Mouse (Mus musculus) embryonic facial prominence, embryonic 13.5 days (tissue): ENCODE data around the gene BC005624. TPM values are rescaled to one million over a fixed set of nuclear protein-coding genes. Genes with fewer than 3 reads are reported as not detected.
A peak's percentile ranks its signal among the peaks of the same experiment; 100 is the strongest.

Experiments
- ATAC-seq: fragments of 200-750 bp; cut with Nextera tagmentation; 2 replicates; pipeline ENCODE4 v1.8.0; 2017; ENCODE audit warnings: low read depth; ENCODE audit not compliant: insufficient number of reproducible peaks, insufficient read depth, low FRiP score, low TSS enrichment
- H3K27ac ChIP-seq: fragments of 300-500 bp; sonication (generic); 2 replicates; pipeline ENCODE4 v1.5.1; 2015; ENCODE audit warnings: moderate library complexity, mild to moderate bottlenecking, inconsistent platforms
- H3K27me3 ChIP-seq: fragments of 300-500 bp; sonication (generic); 2 replicates; pipeline ENCODE4 v1.6.1; 2015; ENCODE audit warnings: mild to moderate bottlenecking, inconsistent platforms
- H3K36me3 ChIP-seq: fragments of 300-500 bp; sonication (generic); 2 replicates; pipeline ENCODE4 v1.6.1; 2015; ENCODE audit warnings: mild to moderate bottlenecking, inconsistent platforms
- H3K4me1 ChIP-seq: fragments of 300-500 bp; sonication (generic); 2 replicates; pipeline ENCODE4 v1.6.1; 2015; ENCODE audit warnings: inconsistent platforms
- H3K4me2 ChIP-seq: fragments of 300-500 bp; sonication (generic); 2 replicates; pipeline ENCODE4 v1.6.1; 2015; ENCODE audit warnings: moderate library complexity, mild to moderate bottlenecking, inconsistent platforms
- H3K4me3 ChIP-seq: fragments of 300-500 bp; sonication (generic); 2 replicates; pipeline ENCODE4 v1.5.1; 2015; ENCODE audit warnings: mild to moderate bottlenecking, inconsistent platforms
- H3K9ac ChIP-seq: fragments of 300-500 bp; sonication (generic); 2 replicates; pipeline ENCODE4 v1.6.1; 2015; ENCODE audit warnings: mild to moderate bottlenecking, inconsistent platforms
- H3K9me3 ChIP-seq: fragments of 300-500 bp; sonication (generic); 2 replicates; pipeline ENCODE4 v1.6.1; 2016; ENCODE audit warnings: inconsistent platforms
- WGBS: fragments of 180-500 bp; shearing (Covaris S2); methylation state at CpG from one replicate; pipeline ENCODE4 v1.1.7; 2015; ENCODE audit warnings: mixed read lengths; 5-methylcytosine and 5-hydroxymethylcytosine counted together
- polyA plus RNA-seq: library from polyadenylated mRNA; unstranded; fragments of >200 nt; fragmentation: Nextera tagmentation; extraction: Ambion mirVana; gene quantifications from 2 replicates; pipeline ENCODE4 v1.2.1, GENCODE M21; 2015

Gene BC005624
- polyA plus RNA-seq, 1 experiment from 2014 or later, result 64.2 TPM

- no peak for ATAC-seq
- Histone ChIP-seq H3K9me3 (no peaks in the 10 kb centered on the region), H3K36me3 (peaks cover 85% of the 10 kb centered on the region), H3K4me2 (no peak overlapping the region), H3K4me1 (peaks cover 8% of the 10 kb centered on the region; the same call in 1 of the 2 replicates), H3K4me3 (no peak overlapping the region), H3K27ac (no peak overlapping the region), H3K9ac (peak overlapping the region; percentile 16; the same call in 1 of the 2 replicates), H3K27me3 (no peaks in the 10 kb centered on the region)
- WGBS, result 79% methylated on average over 5 of the region's 5 CpGs
Measured at GRCm38 (mm10) chr2:31006434-31006833, 24.4 kb upstream of the BC005624 start.

GRCm38 (mm10) chr2:31005453-31005852 lies 23.5 kb upstream of the BC005624 start:
- Histone ChIP-seq H3K27ac (no peak overlapping the region), H3K9me3 (no peaks in the 10 kb centered on the region), H3K9ac (peak overlapping the region; percentile 27; the same call in 1 of the 2 replicates), H3K27me3 (no peaks in the 10 kb centered on the region), H3K4me3 (no peak overlapping the region), H3K36me3 (peaks cover 76% of the 10 kb centered on the region), H3K4me2 (no peak overlapping the region), H3K4me1 (peaks cover 8% of the 10 kb centered on the region; the same call in 1 of the 2 replicates)
- ATAC-seq, result no peak
- 69% methylated on average over 2 of the region's 2 CpGs for WGBS

- no peaks in the 10 kb centered on the region for H3K9me3 ChIP-seq
- no peak for ATAC-seq
- 0 out of 2 replicates have a peak overlapping the region, but pooled peaks have one; percentile 32 for H3K9ac ChIP-seq
- no peak overlapping the region for H3K4me2 ChIP-seq
- 93% methylated on average over 10 of the region's 10 CpGs for WGBS
- peaks cover 62% of the 10 kb centered on the region for H3K36me3 ChIP-seq
- no peak overlapping the region for H3K4me3 ChIP-seq
- H3K27me3 ChIP-seq, result no peaks in the 10 kb centered on the region
- H3K27ac ChIP-seq, result no peak overlapping the region
- peaks cover 8% of the 10 kb centered on the region; the same call in 1 of the 2 replicates for H3K4me1 ChIP-seq
Measured at GRCm38 (mm10) chr2:31002857-31003256, 20.9 kb upstream of the BC005624 start.

- H3K4me2 ChIP-seq, result no peak overlapping the region
- no peak; the same call in 1 of the 2 replicates for ATAC-seq
- no peaks in the 10 kb centered on the region for H3K9me3 ChIP-seq
- H3K27ac ChIP-seq, result no peak overlapping the region
- peaks cover 5% of the 10 kb centered on the region; the same call in 1 of the 2 replicates for H3K4me1 ChIP-seq
- no peaks in the 10 kb centered on the region for H3K27me3 ChIP-seq
- H3K36me3 ChIP-seq, result peaks cover 32% of the 10 kb centered on the region
- no peak overlapping the region for H3K9ac ChIP-seq
- WGBS, result 63% methylated on average over 8 of the region's 8 CpGs
- no peak overlapping the region for H3K4me3 ChIP-seq
Measured at GRCm38 (mm10) chr2:30998443-30999260, 16.7 kb upstream of the BC005624 start.

- peaks cover 10% of the 10 kb centered on the region for H3K36me3 ChIP-seq
- no peaks in the 10 kb centered on the region for H3K9me3 ChIP-seq
- H3K4me3 ChIP-seq, result no peak overlapping the region
- H3K4me2 ChIP-seq, result no peak overlapping the region
- no peaks in the 10 kb centered on the region for H3K27me3 ChIP-seq
- no peak for ATAC-seq
- no peak overlapping the region for H3K9ac ChIP-seq
- WGBS, result 75% methylated on average over 11 of the region's 11 CpGs
- no peak overlapping the region for H3K27ac ChIP-seq
- peaks cover 5% of the 10 kb centered on the region; the same call in 1 of the 2 replicates for H3K4me1 ChIP-seq
Measured at GRCm38 (mm10) chr2:30995432-30995996, 13.5 kb upstream of the BC005624 start.

- H3K27me3 ChIP-seq, result no peaks in the 10 kb centered on the region
- 91% methylated on average over 4 of the region's 4 CpGs for WGBS
- no peak for ATAC-seq
Measured at GRCm38 (mm10) chr2:30994853-30995252, 12.9 kb upstream of the BC005624 start.

DNA sequence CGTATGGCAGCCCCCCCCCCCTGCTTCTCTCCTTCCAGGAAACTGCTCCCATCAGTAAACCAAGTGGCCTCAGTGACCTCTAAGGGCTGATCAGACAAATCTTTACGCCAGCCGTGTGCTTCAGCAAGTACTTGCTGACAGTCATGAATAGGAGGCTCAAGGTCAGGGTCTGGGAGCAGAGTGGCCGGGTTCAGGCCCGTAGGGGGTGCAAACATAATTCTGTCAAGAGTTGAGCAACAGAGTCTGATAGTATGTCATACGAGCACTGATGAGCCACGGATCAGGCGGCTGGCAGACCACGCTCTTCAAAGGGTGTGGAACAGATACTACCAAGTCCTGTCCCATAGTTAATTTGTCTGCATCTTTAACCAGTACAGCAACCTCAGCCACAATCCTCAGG lies 8.2 kb upstream of the BC005624 start:
- WGBS, result 87% methylated on average over 9 of the region's 9 CpGs

More at GRCm38 (mm10) chr2:30994853-30995252, 12.9 kb upstream of the BC005624 start:
- Histone ChIP-seq H3K9me3 (no peaks in the 10 kb centered on the region), H3K4me1 (peaks cover 5% of the 10 kb centered on the region; the same call in 1 of the 2 replicates), H3K36me3 (peaks cover 6% of the 10 kb centered on the region), H3K4me2 (no peak overlapping the region), H3K9ac (no peak overlapping the region), H3K27ac (no peak overlapping the region), H3K4me3 (no peak overlapping the region)

GRCm38 (mm10) chr2:30985111-30986020 lies 3.4 kb upstream of the BC005624 start:
- Histone ChIP-seq H3K4me2 (peak overlapping the region; percentile 27), H3K4me3 (no peak overlapping the region), H3K36me3 (peaks cover 9% of the 10 kb centered on the region; the same call in 1 of the 2 replicates), H3K4me1 (peaks cover 22% of the 10 kb centered on the region), H3K9ac (no peak overlapping the region), H3K9me3 (no peaks in the 10 kb centered on the region), H3K27me3 (no peaks in the 10 kb centered on the region), H3K27ac (0 out of 2 replicates have a peak overlapping the region, but pooled peaks have one; percentile 2)
- ATAC-seq, result no peak
- 28% methylated on average over 17 of the region's 17 CpGs for WGBS

More for the DNA sequence above, 8.2 kb upstream of the BC005624 start:
- H3K4me3 ChIP-seq, result no peak overlapping the region
- 0 out of 2 replicates have a peak, but pooled peaks cover 5% of the 10 kb centered on the region for H3K36me3 ChIP-seq
- no peak overlapping the region for H3K27ac ChIP-seq
- no peak for ATAC-seq
- H3K27me3 ChIP-seq, result no peaks in the 10 kb centered on the region
- H3K4me1 ChIP-seq, result peaks cover 3% of the 10 kb centered on the region; the same call in 1 of the 2 replicates
- no peak overlapping the region for H3K4me2 ChIP-seq
- H3K9ac ChIP-seq, result no peak overlapping the region
- H3K9me3 ChIP-seq, result no peaks in the 10 kb centered on the region

DNA sequence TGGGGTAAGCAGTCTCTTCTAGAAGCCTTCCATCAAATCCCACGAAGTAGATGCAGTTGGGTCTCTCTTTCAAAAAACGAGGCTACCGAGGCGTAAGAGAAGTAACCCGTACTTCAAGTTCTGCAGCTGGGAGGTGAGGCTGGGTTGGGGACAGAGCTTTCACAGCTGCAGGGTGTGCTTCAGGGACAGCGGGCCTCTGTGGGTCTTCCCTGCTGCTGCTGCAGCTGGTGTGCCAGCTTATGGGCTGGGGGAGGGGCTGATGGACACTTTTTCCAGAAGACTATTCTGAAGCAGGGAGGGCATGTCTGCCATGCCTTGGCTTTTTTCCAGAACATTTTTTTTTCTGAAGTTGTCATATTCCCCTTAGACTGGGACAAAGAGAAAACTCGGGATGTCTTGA lies 1.0 kb upstream of the BC005624 start:
- 42% methylated on average over 7 of the region's 7 CpGs for WGBS
- Histone ChIP-seq H3K9ac (peak overlapping the region; percentile 72), H3K27me3 (no peaks in the 10 kb centered on the region)

GRCm38 (mm10) chr2:30967352-30968327 lies 14.4 kb downstream of the BC005624 start, which contains the start of gene Tor1a:
Gene Tor1a (minus strand): TSS chr2:30967933.
- peak within 1 kb of the TSS; percentile 71; the same call in 1 of the 2 replicates for H3K27ac ChIP-seq
- ATAC-seq, result peak; percentile 85
- no peaks in the 10 kb centered on the region for H3K27me3 ChIP-seq
- WGBS, result 2% methylated on average over 59 of the region's 59 CpGs
- H3K9ac ChIP-seq, result peak within 1 kb of the TSS; percentile 94
- peak within 1 kb of the TSS; percentile 99 for H3K4me3 ChIP-seq
- peak within 1 kb of the TSS; percentile 93 for H3K4me2 ChIP-seq
- H3K4me1 ChIP-seq, result peaks cover 28% of the 10 kb centered on the region
- no peaks in the 10 kb centered on the region for H3K9me3 ChIP-seq
- H3K36me3 ChIP-seq, result peaks cover 45% of the 10 kb centered on the region

More for the DNA sequence above, 1.0 kb upstream of the BC005624 start:
- H3K27ac ChIP-seq, result no peak overlapping the region
- peaks cover 23% of the 10 kb centered on the region for H3K36me3 ChIP-seq
- H3K4me1 ChIP-seq, result peaks cover 22% of the 10 kb centered on the region
- H3K9me3 ChIP-seq, result no peaks in the 10 kb centered on the region
- peak overlapping the region; percentile 80 for H3K4me2 ChIP-seq
- peak overlapping the region; percentile 84 for H3K4me3 ChIP-seq
- ATAC-seq, result no peak
